Mouse (Mus musculus) kidney, embryonic 14.5 days (tissue): Measurements from ENCODE around the gene Myh11. TPM values are rescaled to one million over a fixed set of nuclear protein-coding genes. Genes with fewer than 3 reads are reported as not detected.

Source experiments
- ATAC-seq: fragments of 200-750 bp; cut with Nextera tagmentation; 2 replicates; pipeline ENCODE4 v1.8.0; 2017; ENCODE audit warnings: moderate number of reproducible peaks, mild to moderate bottlenecking, moderate TSS enrichment, moderate library complexity; ENCODE audit not compliant: low FRiP score, low TSS enrichment
- H3K27ac ChIP-seq: fragments of 300-500 bp; sonication (generic); 2 replicates; pipeline ENCODE4 v1.5.1; 2014; ENCODE audit warnings: low read depth, mild to moderate bottlenecking, low read length, moderate library complexity, mixed read lengths
- H3K27me3 ChIP-seq: fragments of 300-500 bp; sonication (generic); 2 replicates; pipeline ENCODE4 v1.6.1; 2014; ENCODE audit warnings: mild to moderate bottlenecking, low read length; ENCODE audit not compliant: control insufficient read depth, insufficient read depth
- H3K36me3 ChIP-seq: fragments of 300-500 bp; sonication (generic); 2 replicates; pipeline ENCODE4 v1.6.1; 2014; ENCODE audit warnings: low read length, mixed read lengths; ENCODE audit not compliant: control insufficient read depth, insufficient read depth
- H3K4me1 ChIP-seq: fragments of 300-500 bp; sonication (generic); 2 replicates; pipeline ENCODE4 v1.6.1; 2014; ENCODE audit warnings: low read length, mixed read lengths; ENCODE audit not compliant: control insufficient read depth, insufficient read depth
- H3K4me2 ChIP-seq: fragments of 300-500 bp; sonication (generic); replicated peaks from 2 replicates; pipeline ENCODE4 v1.6.1; 2014; ENCODE audit warnings: low read depth, mild to moderate bottlenecking, low read length
- H3K4me3 ChIP-seq: fragments of 300-500 bp; sonication (generic); 2 replicates; pipeline ENCODE4 v1.5.1; 2014; ENCODE audit warnings: mild to moderate bottlenecking, low read length
- H3K9ac ChIP-seq: fragments of 300-500 bp; sonication (generic); 2 replicates; pipeline ENCODE4 v1.6.1; 2014; ENCODE audit warnings: low read depth, mild to moderate bottlenecking, low read length, moderate library complexity
- H3K9me3 ChIP-seq: fragments of 300-500 bp; sonication (generic); 2 replicates; pipeline ENCODE4 v1.6.1; 2016; ENCODE audit warnings: low read length; ENCODE audit not compliant: control insufficient read depth
- WGBS: fragments of 180-500 bp; shearing (Covaris S2); extraction: QIAGEN DNeasy Blood & Tissue Kit; methylation state at CpG from one replicate; pipeline ENCODE4 v1.1.7; 2014; 5-methylcytosine and 5-hydroxymethylcytosine counted together
- polyA plus RNA-seq: library from polyadenylated mRNA; unstranded; fragments of >200 nt; fragmentation: Nextera tagmentation; extraction: Ambion mirVana; gene quantifications from 2 replicates; pipeline ENCODE4 v1.2.1, GENCODE M21; 2014

Myh11 gene
- polyA plus RNA-seq, 1 experiment from 2014 or later, result 3.5 TPM

DNA sequence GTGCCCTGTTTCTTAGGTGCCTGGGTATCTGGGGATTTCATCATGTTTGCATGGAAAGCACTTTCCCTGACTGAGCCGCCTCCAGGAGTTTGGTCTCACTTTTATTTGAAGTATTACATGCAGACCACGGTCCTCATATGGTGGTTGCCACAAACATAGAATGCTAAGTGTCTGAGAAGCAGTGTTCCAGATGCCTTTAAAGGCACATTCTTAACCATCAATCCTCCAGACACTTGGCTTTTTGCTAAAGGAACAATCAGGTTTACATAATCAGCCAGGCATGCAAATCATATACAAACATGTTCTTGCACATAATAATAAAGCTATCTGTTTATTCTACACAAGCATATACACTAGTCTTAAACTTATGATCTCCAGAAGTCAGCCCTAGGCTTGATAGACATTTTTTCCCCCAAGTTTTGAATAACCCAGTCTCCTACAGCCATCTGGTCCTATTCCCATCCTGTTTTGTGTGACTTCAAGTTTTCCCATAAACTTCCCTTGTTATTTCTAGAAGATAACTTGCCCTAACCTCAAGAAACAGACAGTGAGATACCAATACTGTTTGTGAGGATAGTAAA is 5.5 kb upstream of the Myh11 start:
- no peak for ATAC-seq
- Histone ChIP-seq H3K4me1 (0 out of 2 replicates have a peak, but pooled peaks cover 4% of the 10 kb centered on the region), H3K27ac (no peak overlapping the region), H3K4me2 (no peak overlapping the region), H3K4me3 (no peak overlapping the region), H3K27me3 (no peaks in the 10 kb centered on the region; the same call in 1 of the 2 replicates), H3K9ac (no peak overlapping the region), H3K36me3 (peaks cover 36% of the 10 kb centered on the region), H3K9me3 (no peaks in the 10 kb centered on the region)
- WGBS, result 81% methylated on average over 2 of the region's 2 CpGs

DNA sequence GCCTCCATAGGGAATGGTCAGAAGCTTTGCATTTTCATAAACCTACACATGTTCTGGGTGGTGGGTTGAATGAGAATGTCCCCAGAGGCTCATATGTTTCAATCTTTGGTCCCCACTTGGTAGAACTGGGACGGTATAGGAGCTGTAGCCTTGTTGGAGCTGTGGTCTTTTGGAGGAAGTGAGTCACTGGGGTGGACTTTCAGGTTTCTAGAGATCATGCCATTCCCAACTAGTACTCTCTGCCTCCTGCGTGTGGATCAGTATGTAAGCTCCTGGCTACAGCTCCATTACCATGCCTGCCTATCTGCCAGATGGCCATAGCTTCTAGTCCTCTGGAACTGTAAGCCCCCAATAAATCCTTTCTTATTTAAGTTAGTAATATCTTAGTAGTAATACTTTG is 4.1 kb upstream of the Myh11 start:
- H3K9ac ChIP-seq, result no peak overlapping the region
- no peak overlapping the region for H3K4me2 ChIP-seq
- H3K9me3 ChIP-seq, result no peaks in the 10 kb centered on the region
- no peaks in the 10 kb centered on the region; the same call in 1 of the 2 replicates for H3K27me3 ChIP-seq
- no peak overlapping the region for H3K4me3 ChIP-seq
- no peak overlapping the region for H3K27ac ChIP-seq
- peaks cover 22% of the 10 kb centered on the region for H3K36me3 ChIP-seq
- peaks cover 12% of the 10 kb centered on the region; the same call in 1 of the 2 replicates for H3K4me1 ChIP-seq
- ATAC-seq, result no peak
- WGBS, result 84% methylated on average over 2 of the region's 2 CpGs

DNA sequence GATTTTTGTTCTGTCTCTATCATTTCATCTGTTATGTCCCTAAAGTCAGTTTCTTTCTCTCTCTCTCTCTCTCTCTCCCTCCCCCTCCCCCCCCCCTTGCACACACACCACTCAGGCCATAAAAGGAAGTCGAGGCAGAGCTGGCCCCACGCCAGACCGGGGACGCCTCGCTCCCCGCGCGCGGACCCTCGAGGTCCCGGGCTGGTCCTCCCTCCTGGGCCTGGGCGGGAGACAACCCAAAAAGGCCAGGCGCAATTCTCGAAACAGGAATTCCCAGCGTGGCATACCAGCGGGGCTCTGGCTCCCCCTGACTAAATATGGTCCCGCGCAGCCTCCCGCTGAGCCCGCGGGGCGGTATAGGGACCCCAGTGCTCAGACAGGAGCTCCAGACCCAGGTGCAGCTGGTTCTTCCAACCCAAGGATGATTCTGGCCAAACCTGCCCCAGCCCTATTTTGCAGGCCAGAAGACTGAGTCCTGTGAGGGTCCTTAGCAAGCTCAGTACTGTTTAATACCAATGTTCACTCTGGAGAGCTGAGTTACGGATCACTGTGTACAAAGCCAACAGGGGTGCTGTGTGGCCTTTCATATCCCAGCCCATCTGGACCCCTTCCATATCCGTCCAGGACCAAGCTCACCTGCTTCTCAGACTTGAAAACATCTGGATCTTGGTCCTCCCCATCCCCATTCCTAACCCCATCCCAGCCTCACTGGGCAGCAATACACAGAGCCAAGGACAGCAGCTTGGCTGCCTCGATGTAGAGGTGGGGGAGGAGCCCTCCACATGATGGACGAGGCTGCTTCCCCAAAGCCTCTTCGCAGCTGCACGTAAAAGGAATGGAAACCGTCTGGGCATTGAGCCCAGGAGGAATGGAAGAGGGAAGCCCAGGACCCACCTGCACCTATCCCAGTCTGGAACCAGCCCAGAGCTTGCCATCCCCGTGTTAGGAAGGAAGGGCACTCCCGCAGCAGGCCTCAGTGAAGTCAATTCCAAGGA is 1.3 kb upstream of the Myh11 start:
- Histone ChIP-seq H3K9ac (peak overlapping the region; percentile 40; the same call in 1 of the 2 replicates), H3K4me2 (peak overlapping the region; percentile 53), H3K27ac (no peak overlapping the region), H3K4me3 (peak overlapping the region; percentile 32), H3K36me3 (peaks cover 3% of the 10 kb centered on the region; the same call in 1 of the 2 replicates), H3K4me1 (peaks cover 12% of the 10 kb centered on the region; the same call in 1 of the 2 replicates), H3K27me3 (no peaks in the 10 kb centered on the region; the same call in 1 of the 2 replicates), H3K9me3 (no peaks in the 10 kb centered on the region)
- WGBS, result 9% methylated on average over 31 of the region's 31 CpGs
- ATAC-seq, result peak; percentile 47; the same call in 1 of the 2 replicates

DNA sequence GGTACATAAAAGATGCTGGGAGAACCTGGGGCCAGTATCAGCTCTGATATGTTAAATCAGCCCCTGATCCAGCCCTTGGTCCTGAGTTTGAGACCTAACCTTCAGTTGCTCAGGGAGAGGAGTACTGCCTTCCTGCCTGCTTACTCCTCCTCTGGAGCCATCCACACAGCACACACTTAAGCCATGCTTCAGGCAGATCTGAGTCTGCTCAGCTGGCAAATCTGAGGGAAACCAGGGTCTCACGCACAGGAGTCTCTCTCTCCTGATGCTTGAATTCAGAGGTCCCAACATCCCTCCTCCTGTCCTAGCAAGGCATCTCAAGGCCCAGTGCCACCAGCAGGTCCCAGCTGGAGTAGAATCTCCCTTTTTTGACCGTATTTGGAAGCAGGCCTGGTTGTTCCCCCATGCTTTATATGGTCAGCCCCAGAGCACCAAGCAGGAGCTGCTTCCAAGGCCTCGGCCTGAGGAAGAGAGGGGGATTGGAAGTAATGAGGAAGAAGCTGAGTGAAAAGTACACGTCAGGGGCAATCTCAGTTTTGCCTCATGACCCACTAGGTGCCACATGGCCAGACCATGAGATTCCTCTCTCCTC is 18.7 kb downstream of the Myh11 start:
- H3K4me1 ChIP-seq, result no peaks in the 10 kb centered on the region
- H3K9ac ChIP-seq, result no peak overlapping the region
- no peak overlapping the region for H3K4me3 ChIP-seq
- WGBS, result 70% methylated on average over 4 of the region's 4 CpGs
- no peak overlapping the region for H3K27ac ChIP-seq
- no peak for ATAC-seq
- H3K9me3 ChIP-seq, result no peaks in the 10 kb centered on the region
- H3K36me3 ChIP-seq, result no peaks in the 10 kb centered on the region
- H3K4me2 ChIP-seq, result no peak overlapping the region
- no peaks in the 10 kb centered on the region for H3K27me3 ChIP-seq

DNA sequence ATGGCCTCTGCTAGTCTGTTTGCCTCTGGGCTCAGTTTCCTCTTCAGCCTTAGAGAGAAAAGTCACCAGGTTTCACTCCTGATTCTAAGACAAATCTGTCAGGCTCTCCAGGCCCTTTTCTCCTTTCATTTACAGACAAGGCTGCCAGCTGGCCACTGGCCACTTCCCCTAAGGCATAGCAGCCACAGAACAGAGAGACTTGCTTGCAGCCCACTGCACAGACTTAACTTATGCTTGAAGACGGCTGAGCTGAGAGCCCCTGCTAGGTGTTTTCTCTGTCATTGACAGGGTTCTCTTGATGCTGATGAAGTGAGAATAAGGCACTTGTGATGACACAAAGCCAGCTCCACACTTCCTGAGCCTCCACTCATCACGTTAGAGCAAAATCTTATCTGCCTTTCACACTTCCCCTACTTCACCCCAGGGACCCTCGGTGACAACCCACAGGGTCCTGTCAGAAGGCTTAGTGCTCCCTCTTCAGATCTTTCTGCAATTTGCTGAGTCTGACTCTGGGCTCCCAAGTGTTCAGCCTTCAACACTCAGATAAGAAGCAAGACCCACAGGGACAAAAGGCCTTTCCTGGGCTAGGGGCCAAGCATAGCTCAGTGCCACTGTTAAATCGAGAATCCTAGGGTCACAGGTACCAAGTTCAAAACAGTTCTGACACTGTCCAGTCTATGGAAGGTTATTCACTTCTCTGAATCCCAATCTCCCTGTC is 25.8 kb downstream of the Myh11 start:
- H3K4me2 ChIP-seq, result no peak overlapping the region
- H3K4me1 ChIP-seq, result no peaks in the 10 kb centered on the region
- 42% methylated on average over 4 of the region's 4 CpGs for WGBS
- H3K9me3 ChIP-seq, result no peaks in the 10 kb centered on the region
- no peaks in the 10 kb centered on the region for H3K36me3 ChIP-seq
- no peak for ATAC-seq
- no peak overlapping the region for H3K9ac ChIP-seq
- H3K27me3 ChIP-seq, result no peaks in the 10 kb centered on the region
- H3K4me3 ChIP-seq, result no peak overlapping the region
- no peak overlapping the region for H3K27ac ChIP-seq

DNA sequence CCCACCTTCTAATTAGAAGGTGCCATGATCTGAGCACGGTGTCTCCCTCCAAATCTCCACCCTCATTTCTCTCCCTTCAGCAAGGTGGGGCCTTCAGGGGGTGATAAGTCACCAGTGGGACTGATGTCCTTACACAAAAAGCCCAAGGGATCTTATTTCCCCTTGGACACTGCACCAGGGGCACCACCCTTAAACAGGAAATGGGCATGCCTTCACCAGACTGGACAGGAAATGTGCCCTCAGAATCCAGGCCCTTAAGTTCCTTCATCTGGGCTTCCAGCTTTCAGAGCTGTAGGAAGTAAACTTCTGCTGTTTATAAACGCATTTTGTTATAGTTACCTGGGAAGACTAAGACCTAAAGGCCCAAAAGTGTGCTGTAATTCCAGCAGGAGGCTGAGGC is 26.7 kb downstream of the Myh11 start:
- H3K27ac ChIP-seq, result no peak overlapping the region
- no peak for ATAC-seq
- no peak overlapping the region for H3K4me3 ChIP-seq
- H3K36me3 ChIP-seq, result no peaks in the 10 kb centered on the region
- H3K27me3 ChIP-seq, result no peaks in the 10 kb centered on the region
- no peaks in the 10 kb centered on the region for H3K4me1 ChIP-seq
- H3K9me3 ChIP-seq, result no peaks in the 10 kb centered on the region
- no peak overlapping the region for H3K4me2 ChIP-seq
- no peak overlapping the region for H3K9ac ChIP-seq
- WGBS, result 84% methylated on average over 2 of the region's 2 CpGs

DNA sequence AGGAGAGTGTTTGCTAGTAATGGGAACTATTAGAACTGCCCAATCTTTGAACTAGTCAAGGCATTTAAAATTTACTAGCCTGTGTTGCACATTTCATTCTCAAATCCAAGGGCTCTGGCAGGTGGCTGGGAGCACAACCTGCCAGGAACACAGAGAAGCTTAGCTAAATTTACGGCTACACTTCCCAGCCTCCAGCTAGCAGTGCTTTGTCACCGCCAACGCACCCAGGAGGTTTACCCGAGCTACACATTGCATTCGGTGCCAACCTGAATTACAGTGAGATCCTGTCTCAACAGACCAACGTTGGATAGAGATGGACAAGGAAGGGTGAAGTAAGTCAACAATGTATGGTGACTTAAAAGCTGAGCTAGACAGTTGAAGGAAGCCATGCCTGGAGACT is 27.9 kb downstream of the Myh11 start:
- ATAC-seq, result no peak
- H3K27ac ChIP-seq, result no peak overlapping the region
- no peak overlapping the region for H3K9ac ChIP-seq
- no peaks in the 10 kb centered on the region for H3K36me3 ChIP-seq
- no peak overlapping the region for H3K4me2 ChIP-seq
- no peak overlapping the region for H3K4me3 ChIP-seq
- H3K4me1 ChIP-seq, result no peaks in the 10 kb centered on the region
- no peaks in the 10 kb centered on the region for H3K9me3 ChIP-seq
- WGBS, result 71% methylated on average over 6 of the region's 6 CpGs
- no peaks in the 10 kb centered on the region for H3K27me3 ChIP-seq

DNA sequence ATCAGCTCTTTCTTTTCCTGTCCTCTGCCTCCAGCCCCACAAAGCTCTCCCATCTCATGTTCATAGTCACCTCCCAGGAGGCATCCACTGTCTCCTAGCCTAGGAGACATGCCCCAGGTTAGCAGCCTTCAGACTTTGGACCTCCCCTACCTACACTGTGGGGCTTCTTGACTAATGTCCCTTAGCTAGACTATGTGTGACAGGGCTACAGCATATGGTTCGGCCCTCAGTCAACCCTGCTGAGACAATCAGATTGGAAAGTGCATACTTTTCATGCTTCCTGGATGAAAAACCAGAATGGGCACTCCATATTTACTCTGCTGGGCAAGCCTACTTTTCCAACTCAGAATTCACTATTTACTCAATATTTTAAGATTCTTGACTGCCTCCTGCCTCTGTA is 28.8 kb downstream of the Myh11 start:
- ATAC-seq, result no peak
- 80% methylated on average over 1 of the region's 1 CpGs for WGBS

More for the DNA sequence above, 28.8 kb downstream of the Myh11 start:
- H3K4me3 ChIP-seq, result no peak overlapping the region
- H3K36me3 ChIP-seq, result no peaks in the 10 kb centered on the region
- H3K4me2 ChIP-seq, result no peak overlapping the region
- no peaks in the 10 kb centered on the region for H3K4me1 ChIP-seq
- H3K9me3 ChIP-seq, result no peaks in the 10 kb centered on the region
- no peak overlapping the region for H3K27ac ChIP-seq
- no peaks in the 10 kb centered on the region for H3K27me3 ChIP-seq
- H3K9ac ChIP-seq, result no peak overlapping the region
